Mouse (Mus musculus) liver, embryonic 14.5 days (tissue): ENCODE results near the gene Mrpl2. TPM values are rescaled to one million over a fixed set of nuclear protein-coding genes. Genes with fewer than 3 reads are reported as not detected.

Experiments
- ATAC-seq: fragments of 200-750 bp; cut with Nextera tagmentation; 2 replicates; pipeline ENCODE4 v1.8.0; 2017; ENCODE audit warnings: moderate number of reproducible peaks, mild to moderate bottlenecking, moderate library complexity; ENCODE audit not compliant: insufficient read depth
- DNase-seq, 3 experiments: peaks; one replicate each; pipeline ENCODE4 v3.0.0-alpha.2; 2012 to 2013; ENCODE audit warnings: low read depth in 3 of 3, low spot score in 3 of 3
- H3K27ac ChIP-seq: fragments of 300-500 bp; sonication (generic); 2 replicates; pipeline ENCODE4 v1.5.1; 2014; ENCODE audit warnings: moderate library complexity, mild to moderate bottlenecking, control low read depth, inconsistent platforms
- H3K27me3 ChIP-seq: fragments of 300-500 bp; sonication (generic); 2 replicates; pipeline ENCODE4 v1.6.1; 2014; ENCODE audit warnings: mild to moderate bottlenecking, low read length, moderate library complexity; ENCODE audit not compliant: control insufficient read depth, insufficient read depth
- H3K36me3 ChIP-seq: fragments of 300-500 bp; sonication (generic); replicated peaks from 2 replicates; pipeline ENCODE4 v1.6.1; 2014; ENCODE audit warnings: low read depth; ENCODE audit not compliant: control insufficient read depth, insufficient read depth
- H3K4me1 ChIP-seq, 2 experiments: fragments of 200-500 bp in 1 of 2; fragments of 300-500 bp in 1 of 2; sonication (generic) in 1 of 2; replicated peaks; 2 replicates each; pipeline ENCODE4 v1.6.1; 2012 to 2014; ENCODE audit warnings: antibody characterized with exemption in 1 of 2, inconsistent platforms in 1 of 2, low read length in 1 of 2; ENCODE audit not compliant: control insufficient read depth in 2 of 2, insufficient read depth in 2 of 2
- H3K4me2 ChIP-seq: fragments of 300-500 bp; sonication (generic); 2 replicates; pipeline ENCODE4 v1.6.1; 2014; ENCODE audit warnings: low read depth, mild to moderate bottlenecking, control low read depth, moderate library complexity
- H3K4me3 ChIP-seq, 2 experiments: fragments of 200-500 bp in 1 of 2; fragments of 300-500 bp in 1 of 2; sonication (generic) in 1 of 2; 2 replicates each; pipeline ENCODE4 v1.5.1; 2012 to 2014; ENCODE audit warnings: low read depth in 2 of 2, low read length in 2 of 2, mild to moderate bottlenecking in 2 of 2, control low read depth in 1 of 2, inconsistent platforms in 1 of 2, moderate library complexity in 1 of 2; ENCODE audit not compliant: insufficient read depth in 1 of 2
- H3K9ac ChIP-seq: fragments of 300-500 bp; sonication (generic); replicated peaks from 2 replicates; pipeline ENCODE4 v1.6.1; 2014; ENCODE audit warnings: mild to moderate bottlenecking, control low read depth, moderate library complexity
- H3K9me3 ChIP-seq: fragments of 300-500 bp; sonication (generic); 2 replicates; pipeline ENCODE4 v1.6.1; 2016; ENCODE audit warnings: low read length, mixed read lengths; ENCODE audit not compliant: control insufficient read depth
- CTCF ChIP-seq: IDR thresholded peaks from 2 replicates; pipeline ENCODE4 v1.5.1; 2016; ENCODE audit warnings: antibody characterized with exemption, low read depth, control low read depth
- EP300 ChIP-seq: IDR thresholded peaks from 2 replicates; pipeline ENCODE4 v1.6.1; 2016; ENCODE audit warnings: antibody characterized with exemption, low read depth
- WGBS: fragments of 180-500 bp; shearing (Covaris S2); extraction: QIAGEN DNeasy Blood & Tissue Kit; methylation state at CpG from one replicate; pipeline ENCODE4 v1.1.7; 2014; ENCODE audit not compliant: insufficient replicate concordance; 5-methylcytosine and 5-hydroxymethylcytosine counted together
- polyA plus RNA-seq, 2 experiments: library from polyadenylated mRNA; depleted of rRNA in 1 of 2; stranded (reverse) in 1 of 2; unstranded in 1 of 2; fragments of >200 nt; fragmentation: Nextera tagmentation in 1 of 2; extraction: Ambion mirVana in 1 of 2; gene quantifications; 2 replicates each; pipeline versions ENCODE4 v1.2.1 to v1.2.3; 2012 to 2014

Gene Mrpl2
- polyA plus RNA-seq, 2 experiments = 36.1 to 84.6 TPM

DNA sequence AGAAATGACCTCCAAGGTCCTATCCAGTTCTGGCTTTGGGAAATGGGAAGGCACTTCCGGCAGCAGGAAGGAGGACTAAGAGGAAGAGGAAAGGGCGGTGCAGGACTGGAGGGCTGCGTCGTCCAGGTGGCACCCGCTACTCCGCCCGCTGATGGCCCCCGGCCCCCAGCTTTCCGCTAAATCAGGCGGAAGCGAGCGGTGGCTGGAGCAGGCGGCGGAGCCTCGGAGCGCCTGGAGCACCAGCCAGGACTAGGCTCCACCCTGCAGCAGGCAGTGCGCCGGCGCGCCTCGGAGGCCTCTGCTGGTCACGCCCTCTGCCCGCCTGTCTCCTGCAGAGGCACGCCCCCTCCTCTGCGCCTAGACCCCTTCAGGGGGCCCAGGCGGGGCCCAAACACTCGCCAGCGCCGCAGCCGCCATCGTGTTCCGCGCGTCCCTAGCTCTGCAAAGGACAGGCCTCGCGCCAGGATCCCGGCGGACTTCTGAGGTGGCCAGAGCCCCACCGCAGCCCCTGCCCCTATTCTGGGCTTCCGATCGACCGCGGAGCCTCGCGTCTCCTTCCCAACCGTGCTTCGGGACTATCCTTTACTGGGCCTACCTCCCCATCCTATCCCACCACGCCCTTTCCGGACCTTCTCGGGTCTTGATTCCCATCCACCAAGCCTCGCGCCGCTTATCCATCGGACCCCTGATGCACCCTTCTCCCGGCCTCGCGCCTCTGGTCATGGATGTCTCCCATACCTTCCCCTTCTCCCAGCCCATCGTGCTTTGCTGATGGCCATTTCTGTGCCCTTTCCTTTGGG is 4.4 kb downstream of the Mrpl2 start, which contains the start of gene Cul7:
Gene Cul7, plus strand, starts transcription at position 106 of the 800 bp plus-strand sequence.
- H3K4me2 ChIP-seq = peak within 1 kb of the TSS; percentile 90
- peaks cover 17 to 26% of the 10 kb centered on the region in 2 experiments for H3K4me1 ChIP-seq
- no peaks in the 10 kb centered on the region; the same call in none of the 2 replicates for H3K36me3 ChIP-seq
- TF ChIP-seq CTCF = no peak
- no peak for TF ChIP-seq EP300
- H3K9ac ChIP-seq = peak within 1 kb of the TSS; percentile 62
- under 1% methylated on average over 58 of the region's 58 CpGs for WGBS
- peak within 1 kb of the TSS; percentile 23 for H3K27ac ChIP-seq
- no peaks in the 10 kb centered on the region for H3K27me3 ChIP-seq
- ATAC-seq (peak; percentile 79), DNase-seq (peak; percentile 71 to 77 (median 75))
- H3K9me3 ChIP-seq = no peaks in the 10 kb centered on the region
- H3K4me3 ChIP-seq = peak within 1 kb of the TSS; percentile 55 to 63

DNA sequence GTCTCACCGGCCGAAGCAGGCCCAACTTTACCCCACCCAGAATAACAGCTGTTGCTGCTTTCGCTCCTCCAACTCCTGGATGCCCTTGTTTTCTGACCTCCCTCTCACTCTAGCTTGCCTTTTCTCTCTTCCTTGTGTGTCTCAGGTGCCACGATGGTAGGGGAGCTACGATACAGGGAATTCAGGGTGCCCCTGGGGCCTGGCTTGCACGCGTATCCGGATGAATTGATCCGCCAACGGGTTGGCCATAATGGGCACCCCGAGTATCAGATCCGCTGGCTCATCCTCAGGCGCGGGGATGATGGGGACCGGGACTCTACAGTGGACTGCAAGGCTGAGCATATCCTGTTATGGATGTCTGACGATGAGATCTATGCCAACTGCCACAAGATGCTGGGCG is 5.3 kb downstream of the Mrpl2 start:
- H3K27ac ChIP-seq = no peak overlapping the region; the same call in 1 of the 2 replicates
- peak overlapping the region; percentile 55 to 63 for H3K4me3 ChIP-seq
- no peak for ATAC-seq
- peak overlapping the region; percentile 62 for H3K9ac ChIP-seq
- H3K9me3 ChIP-seq = no peaks in the 10 kb centered on the region
- no peaks in the 10 kb centered on the region; the same call in none of the 2 replicates for H3K36me3 ChIP-seq
- H3K27me3 ChIP-seq = no peaks in the 10 kb centered on the region
- peak overlapping the region; percentile 90 for H3K4me2 ChIP-seq
- DNase-seq = no peak
- TF ChIP-seq EP300 (no peak), CTCF (no peak)
- peaks cover 17 to 26% of the 10 kb centered on the region in 2 experiments for H3K4me1 ChIP-seq
- 71% methylated on average over 17 of the region's 17 CpGs for WGBS

DNA sequence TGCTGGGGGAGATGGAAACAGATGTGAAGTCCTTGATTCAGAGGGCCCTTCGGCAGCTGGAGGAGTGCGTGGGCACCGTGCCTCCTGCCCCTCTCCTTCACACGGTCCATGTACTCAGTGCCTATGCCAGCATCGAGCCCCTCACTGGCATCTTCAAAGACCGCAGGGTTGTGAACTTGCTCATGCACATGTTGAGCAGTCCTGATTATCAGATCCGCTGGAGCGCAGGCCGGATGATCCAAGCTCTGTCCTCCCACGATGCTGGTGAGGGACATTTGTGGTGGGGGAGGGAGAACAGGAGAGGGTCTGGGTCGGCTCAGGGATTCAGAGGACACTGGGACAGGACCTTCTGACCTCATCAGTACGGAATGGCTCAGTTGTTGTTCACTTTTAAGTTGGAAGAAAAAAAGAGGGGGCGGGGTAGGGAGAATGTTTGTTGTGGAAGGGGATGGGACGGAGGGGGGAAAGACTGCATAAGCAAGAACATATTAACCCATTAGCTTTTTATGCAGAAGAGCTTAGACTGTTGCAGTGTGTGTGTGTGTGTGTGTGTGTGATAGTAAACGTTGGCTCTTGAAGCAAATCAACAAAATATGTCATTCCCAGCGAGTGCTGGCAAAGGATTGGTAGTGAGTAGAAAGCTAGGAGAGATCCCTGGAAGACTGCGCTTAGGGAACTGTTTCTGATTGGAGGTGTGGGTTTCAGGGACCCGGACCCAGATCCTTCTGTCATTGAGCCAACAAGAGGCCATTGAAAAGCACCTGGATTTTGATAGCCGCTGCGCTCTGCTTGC is 5.9 kb downstream of the Mrpl2 start:
- Histone ChIP-seq H3K9ac (no peak overlapping the region), H3K9me3 (no peaks in the 10 kb centered on the region), H3K27ac (no peak overlapping the region), H3K4me2 (peak overlapping the region; percentile 90), H3K4me1 (peaks cover 13 to 22% of the 10 kb centered on the region in 2 experiments), H3K27me3 (no peaks in the 10 kb centered on the region), H3K36me3 (no peaks in the 10 kb centered on the region; the same call in none of the 2 replicates), H3K4me3 (no peak overlapping the region)
- DNase-seq (no peak), ATAC-seq (no peak)
- TF ChIP-seq CTCF (no peak), EP300 (no peak)
- WGBS = 74% methylated on average over 20 of the region's 20 CpGs

DNA sequence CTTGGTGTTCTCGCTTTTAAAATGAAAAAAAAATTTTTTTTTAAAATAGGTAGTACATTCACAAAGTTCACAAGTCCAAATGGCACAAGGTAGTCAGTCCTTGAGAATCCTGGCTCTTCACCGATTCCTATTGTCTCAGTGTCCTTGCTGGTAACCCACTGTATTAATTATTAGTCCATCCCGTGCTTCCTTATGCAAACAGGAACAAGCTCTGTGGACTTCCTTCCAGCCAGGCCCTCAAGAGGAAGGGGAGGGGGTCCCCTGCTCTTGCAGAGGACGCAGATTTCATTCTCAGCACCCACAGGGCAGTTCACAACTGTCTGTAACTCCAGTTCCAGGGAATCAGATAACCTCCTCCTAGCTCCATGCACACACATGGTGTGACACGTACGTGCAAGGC is 10.0 kb downstream of the Mrpl2 start:
- Histone ChIP-seq H3K4me3 (no peak overlapping the region), H3K27me3 (no peaks in the 10 kb centered on the region), H3K9ac (no peak overlapping the region), H3K4me2 (no peak overlapping the region), H3K27ac (no peak overlapping the region), H3K9me3 (no peaks in the 10 kb centered on the region), H3K36me3 (no peaks in the 10 kb centered on the region; the same call in 1 of the 2 replicates), H3K4me1 (peaks cover 7 to 9% of the 10 kb centered on the region in 2 experiments)
- ATAC-seq (no peak), DNase-seq (no peak)
- TF ChIP-seq CTCF = no peak
- WGBS = 69% methylated on average over 6 of the region's 6 CpGs

DNA sequence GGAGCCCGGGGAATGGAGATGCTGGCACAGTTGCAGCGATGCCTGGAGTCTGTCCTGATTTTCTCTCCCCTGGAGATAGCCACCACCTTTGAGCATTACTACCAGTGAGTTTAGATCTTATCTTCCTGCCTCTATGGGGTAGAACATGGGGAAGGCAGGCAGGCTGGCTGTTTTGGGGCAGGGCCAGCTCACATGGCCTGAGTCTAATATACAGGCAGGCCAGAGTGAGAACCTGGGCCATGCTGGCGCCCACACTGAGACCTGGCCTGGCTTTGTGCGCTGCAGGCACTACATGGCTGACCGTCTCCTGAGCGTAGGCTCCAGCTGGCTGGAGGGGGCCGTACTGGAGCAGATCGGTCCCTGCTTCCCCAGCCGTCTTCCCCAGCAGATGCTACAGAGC is 15.3 kb downstream of the Mrpl2 start:
- WGBS = 85% methylated on average over 9 of the region's 9 CpGs
- no peak overlapping the region for H3K4me3 ChIP-seq
- DNase-seq (no peak), ATAC-seq (no peak)
- H3K9me3 ChIP-seq = no peaks in the 10 kb centered on the region
- peaks cover 2% of the 10 kb centered on the region for H3K36me3 ChIP-seq
- H3K27ac ChIP-seq = no peak overlapping the region
- H3K4me2 ChIP-seq = no peak overlapping the region
- no peak overlapping the region for H3K9ac ChIP-seq
- no peaks in the 10 kb centered on the region for H3K4me1 ChIP-seq
- H3K27me3 ChIP-seq = no peaks in the 10 kb centered on the region
- TF ChIP-seq CTCF = no peak
- no peak for TF ChIP-seq EP300
